Mouse (Mus musculus): Measurements from ENCODE around the gene Cdh8. TPM values are rescaled to one million over a fixed set of nuclear protein-coding genes. Genes with fewer than 3 reads are reported as not detected.
"Not testable (repeated sequence)": the region's sequence is repeated elsewhere in the genome, so short reads cannot be mapped to it uniquely, and the experiment has no call there.

Cdh8 gene
- total RNA-seq, 4 experiments from 2014 or later: 46.1 to 53.2 (median 49.1) TPM

- DNase-seq (ENCODE audit: low spot score in 2 of 2): no peak
Observed at GRCm38 (mm10) chr8:99285103-99285502, 131.2 kb downstream of the Cdh8 start.

DNA sequence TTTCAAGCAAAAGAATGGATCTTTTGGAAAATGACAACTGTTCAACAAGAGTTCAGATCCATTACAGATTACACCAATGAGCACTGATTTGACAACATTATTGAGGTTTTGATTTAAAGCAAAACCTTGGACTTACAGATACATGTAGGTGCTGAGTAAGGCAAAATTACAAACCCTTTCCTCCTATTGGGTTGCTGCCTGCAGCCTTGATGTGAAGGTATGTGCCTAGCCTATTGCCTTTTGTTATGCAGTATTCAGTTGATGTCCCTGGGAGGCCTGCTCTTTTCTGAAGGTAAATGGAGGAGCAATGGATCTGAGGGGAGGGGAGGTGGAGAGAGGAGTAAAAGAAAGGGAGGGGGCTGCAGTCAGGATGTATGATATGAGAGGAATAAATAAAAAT lies 135.9 kb downstream of the Cdh8 start:
- no peak for DNase-seq (ENCODE audit: low spot score in 2 of 2)

DNA sequence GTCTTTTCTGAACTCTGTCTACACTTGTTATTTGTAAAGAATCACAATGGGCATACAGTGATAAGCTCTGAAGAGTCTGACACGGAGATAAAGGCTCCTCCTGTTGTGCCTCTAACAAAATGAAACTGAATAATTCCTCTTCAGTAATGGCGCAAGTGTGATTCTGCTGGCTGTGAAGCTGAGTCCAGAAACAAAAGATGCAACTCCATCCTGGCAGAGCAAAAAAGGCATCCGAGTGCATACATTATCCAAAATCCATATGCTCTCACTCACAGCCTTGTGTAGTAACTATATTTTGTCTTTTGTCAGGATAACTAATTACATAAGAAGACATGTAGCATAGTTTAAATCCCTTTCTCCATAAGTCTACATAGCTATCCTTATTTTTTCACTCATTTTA lies 149.1 kb downstream of the Cdh8 start:
- DNase-seq (ENCODE audit: low spot score in 2 of 2): no peak

DNA sequence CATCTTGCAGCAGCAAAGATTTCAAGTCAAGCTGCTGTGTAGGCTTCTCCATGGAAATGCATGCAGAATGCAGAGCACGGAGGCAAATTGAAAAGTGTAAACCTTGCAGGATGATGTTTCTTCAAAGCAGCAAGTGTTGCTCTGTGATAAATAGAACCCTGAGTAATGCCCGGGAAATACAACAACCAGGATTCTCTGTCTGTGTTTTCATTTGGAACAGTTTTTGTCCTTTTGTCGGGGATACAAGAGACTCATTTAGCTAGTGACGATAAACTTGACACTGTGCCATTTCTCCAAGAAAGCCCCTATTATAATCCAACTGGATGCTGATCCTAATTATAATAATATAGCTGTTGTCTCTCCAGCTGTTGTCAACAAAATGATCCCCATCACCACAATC lies 181.9 kb downstream of the Cdh8 start:
- no peak for DNase-seq (ENCODE audit: low spot score in 2 of 2)

- DNase-seq (ENCODE audit: low spot score in 2 of 2): no peak
Observed at GRCm38 (mm10) chr8:99223697-99224096, 192.6 kb downstream of the Cdh8 start.

GRCm38 (mm10) chr8:99205194-99205593 lies 211.1 kb downstream of the Cdh8 start:
- no peak for DNase-seq (ENCODE audit: low spot score in 2 of 2)

DNA sequence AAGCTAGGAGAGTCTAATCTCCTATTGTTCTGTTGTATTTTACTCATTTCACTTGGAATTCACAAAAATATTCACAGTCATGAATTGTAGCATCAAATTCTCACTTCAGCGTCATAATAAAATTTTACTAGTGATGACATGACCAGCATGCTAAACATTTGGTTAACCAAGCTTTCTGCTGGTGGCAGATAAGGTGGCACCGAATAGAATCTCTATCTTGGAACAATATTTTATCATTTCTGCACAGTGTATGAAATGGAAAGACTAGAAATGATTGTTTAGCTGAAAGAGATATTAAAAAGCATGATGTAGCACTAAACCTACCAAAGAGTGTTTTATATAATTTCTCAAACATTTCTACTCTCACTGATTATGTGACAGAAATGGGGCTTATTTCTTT lies 225.6 kb downstream of the Cdh8 start:
- DNase-seq (ENCODE audit: low spot score in 2 of 2): no peak

DNA sequence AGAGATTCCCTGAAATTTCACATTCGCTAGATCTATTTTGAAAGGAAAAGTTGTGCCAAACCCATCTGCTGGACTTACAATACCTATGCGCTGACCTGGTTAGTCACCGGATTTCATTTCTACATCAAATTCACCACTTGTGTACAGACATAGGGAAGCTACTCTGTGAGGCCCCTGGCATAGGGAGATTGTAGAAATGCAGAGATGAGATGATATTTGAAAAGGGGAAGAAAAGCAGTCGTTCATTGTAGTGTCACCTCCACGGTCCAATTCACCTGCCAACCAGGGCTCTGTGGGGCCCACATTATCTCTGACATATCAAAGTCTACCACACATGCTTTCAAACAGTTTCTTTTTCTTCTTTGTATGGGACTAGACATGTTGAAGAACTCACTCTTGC lies 229.4 kb downstream of the Cdh8 start:
- DNase-seq (ENCODE audit: low spot score in 2 of 2): no peak

- no peak for DNase-seq (ENCODE audit: low spot score in 2 of 2)
Observed at GRCm38 (mm10) chr8:99184186-99184585, 232.1 kb downstream of the Cdh8 start.

- no peak for DNase-seq (ENCODE audit: low spot score in 2 of 2)
Observed at GRCm38 (mm10) chr8:99166966-99167365, 249.3 kb downstream of the Cdh8 start.

DNA sequence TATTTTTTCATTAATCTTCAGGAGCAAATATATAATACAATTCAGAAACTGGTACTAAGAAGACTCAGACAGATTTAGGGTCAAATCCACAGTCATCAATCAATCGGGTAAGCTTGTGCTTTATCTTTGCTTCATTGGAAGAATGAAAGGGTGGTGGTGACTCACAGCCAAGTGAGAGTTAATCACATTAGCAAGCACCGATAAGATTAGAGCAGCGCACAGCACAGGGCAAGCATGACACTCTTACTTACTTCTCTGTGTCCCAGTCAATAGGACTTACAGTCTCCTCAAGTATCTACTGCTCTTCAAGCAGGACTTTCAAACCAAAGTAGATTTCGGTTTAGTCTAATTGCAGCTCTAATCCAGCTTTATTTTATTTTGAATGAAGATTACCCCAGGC lies 254.6 kb downstream of the Cdh8 start:
- DNase-seq (ENCODE audit: low spot score in 2 of 2): no peak

DNA sequence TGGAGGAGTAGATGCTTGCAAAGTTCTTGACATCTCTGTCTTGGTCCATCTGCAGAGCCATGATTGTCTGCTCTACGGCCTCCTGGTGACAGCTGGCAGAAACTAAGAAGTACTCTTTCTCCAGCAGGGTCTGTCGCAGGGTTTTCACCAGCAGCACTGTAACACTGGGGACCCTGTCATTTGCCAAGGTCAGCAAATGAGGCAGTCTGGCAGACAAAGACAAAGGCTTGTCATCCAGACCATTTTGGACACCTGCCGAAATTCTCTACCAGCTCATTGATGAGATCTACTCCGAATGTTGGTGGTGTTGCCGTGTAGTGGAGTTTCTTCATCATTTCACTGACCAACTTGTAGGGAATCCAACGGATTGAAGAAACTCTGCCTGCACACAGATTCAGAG lies 270.8 kb downstream of the Cdh8 start:
- no peak for DNase-seq (ENCODE audit: low spot score in 2 of 2)

GRCm38 (mm10) chr8:99144761-99145160 lies 271.5 kb downstream of the Cdh8 start:
- not testable (repeated sequence) for DNase-seq (ENCODE audit: low spot score in 2 of 2)

GRCm38 (mm10) chr8:99098453-99098852 lies 317.8 kb downstream of the Cdh8 start:
- DNase-seq (ENCODE audit: low spot score in 2 of 2): no peak

DNA sequence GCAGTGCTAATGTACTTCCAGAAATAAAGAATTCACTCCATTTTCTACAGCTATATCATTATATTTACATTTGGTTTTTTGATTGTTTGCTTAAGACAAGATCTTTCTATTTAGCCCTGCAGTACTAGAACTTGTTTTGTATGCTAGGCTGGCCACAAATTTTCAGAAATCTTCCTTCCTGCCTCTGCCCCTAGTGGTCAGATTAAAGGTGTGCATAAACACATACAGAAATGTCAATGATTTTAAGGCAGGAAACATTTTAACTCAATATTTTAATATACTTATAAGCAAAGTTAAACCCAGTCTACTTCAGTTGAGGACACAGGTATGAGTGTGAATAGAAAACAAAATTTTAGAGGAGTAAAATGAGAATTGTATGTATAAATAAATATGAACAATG lies 364.9 kb downstream of the Cdh8 start:
- no peak for DNase-seq (ENCODE audit: low spot score in 2 of 2)

GRCm38 (mm10) chr8:99048664-99049363 lies 367.5 kb downstream of the Cdh8 start:
- no peak for DNase-seq (ENCODE audit: low spot score in 2 of 2)

DNA sequence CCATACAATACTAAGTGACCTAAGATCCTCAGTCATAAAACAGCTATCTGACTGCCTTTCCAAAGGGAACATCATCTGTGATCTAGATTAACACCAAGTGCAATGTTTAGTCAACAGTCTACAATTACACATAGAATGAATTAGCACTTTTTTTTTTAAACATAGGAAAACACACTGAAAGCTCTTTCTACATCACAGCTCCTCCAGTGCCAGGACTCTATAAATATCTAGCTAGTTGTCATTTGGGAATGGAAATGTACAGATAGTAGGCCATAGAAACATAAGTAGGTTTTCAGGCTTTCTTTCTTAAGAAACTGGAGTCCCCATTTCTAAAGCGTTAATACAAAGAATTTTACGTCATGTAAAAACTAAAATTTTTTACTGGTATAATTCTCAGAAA lies 375.8 kb downstream of the Cdh8 start:
- DNase-seq (ENCODE audit: low spot score in 2 of 2): no peak

- no peak for DNase-seq (ENCODE audit: low spot score in 2 of 2)
Observed at GRCm38 (mm10) chr8:99031060-99031459, 385.2 kb downstream of the Cdh8 start.
